Mouse (Mus musculus): ENCODE measurements around the gene 2310022A10Rik. TPM values are rescaled to one million over a fixed set of nuclear protein-coding genes. Genes with fewer than 3 reads are reported as not detected.
A peak's percentile ranks its signal among the peaks of the same experiment; 100 is the strongest.

The 2310022A10Rik gene
- total and polyA plus RNA-seq, 3 experiments: 7.2 to 30.7 (median 7.8) TPM

GRCm38 (mm10) chr7:27508648-27509005, 44.4 kb upstream of the 2310022A10Rik start (continued):
- TF ChIP-seq RCOR1 (conservative IDR thresholded peaks at IDR 0.05; ENCODE audit: low read depth, low read length) (0 out of 2 replicates have a peak, but pooled peaks have one; percentile 37), JUND (conservative IDR thresholded peaks at IDR 0.05; ENCODE audit: low read depth, low read length) (no peak), SIN3A (IDR thresholded peaks at IDR 0.05; ENCODE audit: low read length) (no peak; the same call in 1 of the 2 replicates), USF2 (conservative IDR thresholded peaks at IDR 0.05; ENCODE audit: low read depth, low read length) (no peak), PAX5 (IDR thresholded peaks at IDR 0.05; ENCODE audit: low read length) (no peak), NELFE (IDR thresholded peaks at IDR 0.05; ENCODE audit: low read depth, low read length) (peak; percentile 44; the same call in 1 of the 2 replicates), IRF4 (IDR thresholded peaks at IDR 0.05; ENCODE audit: low read depth, low read length) (peak; percentile 43; the same call in 1 of the 2 replicates), MEF2A (IDR thresholded peaks at IDR 0.05; ENCODE audit: borderline replicate concordance, low read depth, low read length) (0 out of 2 replicates have a peak, but pooled peaks have one; percentile 22), POLR2A (IDR thresholded peaks at IDR 0.05; ENCODE audit: low read depth, low read length) (no peak), JUN (IDR thresholded peaks at IDR 0.05; ENCODE audit: insufficient read depth, low read depth, low read length) (no peak), ZMIZ1 (IDR thresholded peaks at IDR 0.05; ENCODE audit: low read depth, low read length) (no peak), E2F4 (IDR thresholded peaks at IDR 0.05; ENCODE audit: insufficient replicate concordance, low read depth, low read length) (no peak), TCF12 (IDR thresholded peaks at IDR 0.05; ENCODE audit: low read depth, low read length) (0 out of 2 replicates have a peak, but pooled peaks have one; percentile 40), ZNF384 (IDR thresholded peaks at IDR 0.05; ENCODE audit: low read depth, low read length) (0 out of 2 replicates have a peak, but pooled peaks have one; percentile 13), MAFK (IDR thresholded peaks at IDR 0.05; ENCODE audit: insufficient replicate concordance, low read length) (0 out of 2 replicates have a peak, but pooled peaks have one; percentile 11), ELF1 (IDR thresholded peaks at IDR 0.05; ENCODE audit: low read depth, low read length) (no peak), MXI1 (IDR thresholded peaks at IDR 0.05; ENCODE audit: low read depth, low read length) (peak; percentile 20; the same call in 1 of the 2 replicates), NRF1 (IDR thresholded peaks at IDR 0.05; ENCODE audit: low read depth, low read length) (0 out of 2 replicates have a peak, but pooled peaks have one; percentile 30), KAT2A (IDR thresholded peaks at IDR 0.05; ENCODE audit: insufficient replicate concordance, low read length) (no peak)

GRCm38 (mm10) chr7:27510809-27511208, 42.2 kb upstream of the 2310022A10Rik start:
- Histone ChIP-seq H3K79me2 (replicated peaks; ENCODE audit: control insufficient read depth, extremely low read depth, insufficient read depth, poor library complexity, severe bottlenecking) (no peaks in the 10 kb centered on the region), H3K9me3 (replicated peaks; ENCODE audit: low read length) (no peaks in the 10 kb centered on the region), H3K27me3 (replicated peaks) (peaks cover 2% of the 10 kb centered on the region), H3K4me3 (replicated peaks in 1 of 3; ENCODE audit: low read depth in 2 of 3, low read length in 2 of 3, poor library complexity in 1 of 3) (no peak overlapping the region), H3K9ac (ENCODE audit: insufficient read depth, low read depth) (no peak overlapping the region), H3K27ac (ENCODE audit: insufficient read depth, low read depth) (no peak overlapping the region), H3K4me2 (ENCODE audit: insufficient read depth, low read depth, poor library complexity, severe bottlenecking) (no peak overlapping the region), H3K36me3 (replicated peaks in 1 of 2; ENCODE audit: control insufficient read depth in 1 of 2, insufficient read depth in 1 of 2, low read length in 1 of 2) (no peaks in the 10 kb centered on the region), H3K4me1 (ENCODE audit: control insufficient read depth in 1 of 2, insufficient read depth in 2 of 2) (peaks cover 4 to 21% of the 10 kb centered on the region in 2 experiments; a peak in 2 of 4 replicates)
- DNase-seq (ENCODE audit: extremely low read depth): no peak
- dilution Hi-C loops (cut with MboI; ENCODE audit: extremely low pct_ligation_motif_present, extremely low pct_unique_long_range_greater_than_20kb, low sequenced_read_pairs) (no loop called here), in situ Hi-C loops (cut with MboI; ENCODE audit: low pct_ligation_motif_present, low pct_unique_long_range_greater_than_20kb, low sequenced_read_pairs) (no loop called here)
- TF ChIP-seq E2F4 (IDR thresholded peaks at IDR 0.05; ENCODE audit: insufficient replicate concordance, low read depth, low read length): no peak
- no peak for TF ChIP-seq BHLHE40 (IDR thresholded peaks at IDR 0.05; ENCODE audit: low read depth, low read length)
- TF ChIP-seq RCOR1 (conservative IDR thresholded peaks at IDR 0.05; ENCODE audit: low read depth, low read length): no peak
- no peak for TF ChIP-seq ZMIZ1 (IDR thresholded peaks at IDR 0.05; ENCODE audit: low read depth, low read length)
- TF ChIP-seq CHD2 (IDR thresholded peaks at IDR 0.05; ENCODE audit: low read length): no peak
- TF ChIP-seq CHD1 (IDR thresholded peaks at IDR 0.05; ENCODE audit: low read depth, low read length): no peak
- no peak for TF ChIP-seq JUND (conservative IDR thresholded peaks at IDR 0.05; ENCODE audit: low read depth, low read length)
- TF ChIP-seq NRF1 (IDR thresholded peaks at IDR 0.05; ENCODE audit: low read depth, low read length): no peak
- TF ChIP-seq POLR2A (IDR thresholded peaks at IDR 0.05; ENCODE audit: low read depth, low read length): no peak
- no peak for TF ChIP-seq TCF12 (IDR thresholded peaks at IDR 0.05; ENCODE audit: low read depth, low read length)

Measured in CH12.LX (cell line).